Comparison of ENCODE assay signal across 8 mouse cellular contexts in the genomic region with DNA sequence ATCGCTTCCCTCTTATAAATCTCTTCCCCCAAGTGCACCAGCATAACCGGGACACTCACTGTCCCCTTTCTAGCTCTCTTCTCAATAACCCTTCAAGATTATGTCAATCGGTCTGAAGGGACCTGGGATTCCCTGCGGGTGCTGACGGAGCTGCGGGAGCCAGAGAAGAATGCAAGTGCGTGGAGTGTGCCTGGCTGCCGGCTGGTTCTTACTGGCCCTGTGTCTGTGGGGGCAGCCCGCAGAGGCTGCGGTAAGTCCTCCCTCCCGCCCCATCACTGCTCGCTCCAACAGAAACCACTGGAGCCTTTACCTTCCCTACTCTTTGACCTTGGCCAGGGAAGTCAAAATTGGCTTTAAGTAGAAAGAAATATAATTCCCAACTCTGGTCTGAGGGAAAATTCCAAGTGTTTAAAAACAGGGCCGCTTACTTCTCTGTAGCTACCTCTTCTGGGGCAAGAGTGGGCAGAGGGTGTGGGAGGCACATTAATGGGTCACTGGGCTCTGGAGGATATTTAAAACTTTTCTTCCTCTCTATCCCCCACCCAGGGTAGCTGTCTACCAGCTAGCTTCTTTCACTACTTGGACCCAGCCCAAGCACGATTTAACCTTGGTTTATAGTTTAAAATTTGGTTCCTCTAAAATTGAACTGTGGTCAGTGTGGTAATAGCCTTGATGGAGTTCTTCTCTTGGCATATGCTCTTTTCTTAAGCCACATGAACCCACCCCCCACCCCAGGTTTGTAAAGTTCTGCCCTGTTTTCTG. TPM values are rescaled to one million over a fixed set of nuclear protein-coding genes. Genes with fewer than 3 reads are reported as not detected.
A peak's percentile ranks its signal among the peaks of the same experiment; 100 is the strongest.
DNase-seq lines count a peak whose midpoint lies in the region; ATAC-seq lines count a peak whose summit lies in the region.

No protein-coding gene starts in this region.

- peak overlapping the region; percentile 72 for H3K4me2 ChIP-seq in hindbrain, embryonic 15.5 days
- H3K4me2 ChIP-seq in liver, embryonic 11.5 days, result peak overlapping the region; percentile 66
- H3K4me2 ChIP-seq in neural tube, embryonic 14.5 days (ENCODE audit: low read depth, low read length), result peak overlapping the region; percentile 47

- H3K4me3 ChIP-seq in hindbrain, embryonic 15.5 days, result peak overlapping the region; percentile 43
- H3K4me3 ChIP-seq in liver, embryonic 11.5 days (ENCODE audit: low read depth, low read length), result peak overlapping the region; percentile 43
- H3K4me3 ChIP-seq in neural tube, embryonic 14.5 days (ENCODE audit: low read depth, low read length), result peak overlapping the region; percentile 29

- no peaks in the 10 kb centered on the region for H3K36me3 ChIP-seq in hindbrain, embryonic 15.5 days
- no peaks in the 10 kb centered on the region for H3K36me3 ChIP-seq in liver, embryonic 11.5 days (ENCODE audit: control insufficient read depth, insufficient read depth, low read length)
- no peaks in the 10 kb centered on the region for H3K36me3 ChIP-seq in neural tube, embryonic 14.5 days (ENCODE audit: control insufficient read depth, insufficient read depth, low read length)

- no peaks in the 10 kb centered on the region for H3K4me1 ChIP-seq in hindbrain, embryonic 15.5 days (replicated peaks)
- H3K4me1 ChIP-seq in liver, embryonic 11.5 days (replicated peaks; ENCODE audit: control insufficient read depth, insufficient read depth, low read length), result no peaks in the 10 kb centered on the region
- no peaks in the 10 kb centered on the region for H3K4me1 ChIP-seq in neural tube, embryonic 14.5 days (ENCODE audit: control insufficient read depth, insufficient read depth, low read length)

- ATAC-seq in hindbrain, embryonic 15.5 days (ENCODE audit: low FRiP score, low read depth), result peak; percentile 68; the same call in 1 of the 2 replicates
- no peak for ATAC-seq in liver, embryonic 11.5 days (replicated peaks; ENCODE audit: low FRiP score)
- peak; percentile 73 for ATAC-seq in neural tube, embryonic 14.5 days (ENCODE audit: low read depth)

- 23% methylated on average over 14 of the region's 14 CpGs for WGBS in hindbrain, embryonic 15.5 days
- 17% methylated on average over 14 of the region's 14 CpGs for WGBS in liver, embryonic 11.5 days
- 12% methylated on average over 14 of the region's 14 CpGs for WGBS in neural tube, embryonic 14.5 days

- peak overlapping the region; percentile 33 for H3K9ac ChIP-seq in hindbrain, embryonic 15.5 days
- 0 out of 2 replicates have a peak overlapping the region, but pooled peaks have one; percentile 30 for H3K9ac ChIP-seq in liver, embryonic 11.5 days (ENCODE audit: low read depth, low read length)
- 0 out of 2 replicates have a peak overlapping the region, but pooled peaks have one; percentile 8 for H3K9ac ChIP-seq in neural tube, embryonic 14.5 days (replicated peaks; ENCODE audit: low read depth, low read length)

- no peaks in the 10 kb centered on the region for H3K9me3 ChIP-seq in hindbrain, embryonic 15.5 days
- no peaks in the 10 kb centered on the region for H3K9me3 ChIP-seq in liver, embryonic 11.5 days (ENCODE audit: control insufficient read depth, low read length)
- no peaks in the 10 kb centered on the region for H3K9me3 ChIP-seq in neural tube, embryonic 14.5 days (ENCODE audit: control insufficient read depth, low read length)

- DNase-seq in adrenal gland, adult (ENCODE audit: inconsistent age in 2 of 2, low spot score in 1 of 2), result peak; percentile 9 to 61
- DNase-seq in adrenal gland, adult 8-10 months, result no peak
- DNase-seq in urinary bladder, postnatal 14 days (ENCODE audit: low spot score), result peak; percentile 2
- no peak for DNase-seq in urinary bladder, postnatal 10 days (ENCODE audit: low spot score)
- peak; percentile 32 for DNase-seq in liver, embryonic 11.5 days (ENCODE audit: low spot score)
- DNase-seq in thymus, postnatal 14 days, result no peak

- no peak overlapping the region for H3K27ac ChIP-seq in hindbrain, embryonic 15.5 days (replicated peaks)
- no peak overlapping the region for H3K27ac ChIP-seq in liver, embryonic 11.5 days (ENCODE audit: low read depth, low read length)
- H3K27ac ChIP-seq in neural tube, embryonic 14.5 days (ENCODE audit: low read depth, low read length), result no peak overlapping the region

- peaks cover 16% of the 10 kb centered on the region for H3K27me3 ChIP-seq in hindbrain, embryonic 15.5 days
- peaks cover 5% of the 10 kb centered on the region for H3K27me3 ChIP-seq in liver, embryonic 11.5 days (replicated peaks; ENCODE audit: control insufficient read depth, insufficient read depth, low read length)
- H3K27me3 ChIP-seq in neural tube, embryonic 14.5 days (ENCODE audit: control insufficient read depth, insufficient read depth, low read length), result no peaks in the 10 kb centered on the region

RNA-seq across cellular contexts. Expression of a gene that starts 0.6 kb away (rescaled TPM):
- total RNA-seq in adrenal gland, adult 8-10 months (2022), result 1 to 10 TPM; 4.8 to 7.8 (median 6.5) TPM
- polyA plus RNA-seq in hindbrain, embryonic 15.5 days (2015; fragmentation: Nextera tagmentation; extraction: Ambion mirVana), result 10.5 and 10.8 TPM in 2 replicates
- 6.4 and 7.6 TPM in 2 replicates for polyA plus RNA-seq in liver, embryonic 11.5 days (2014; fragmentation: Nextera tagmentation; extraction: Ambion mirVana)
- polyA plus RNA-seq in neural tube, embryonic 14.5 days (2014; fragmentation: Nextera tagmentation; extraction: Ambion mirVana), result 4.3 and 14.1 TPM in 2 replicates

RNA-seq across cellular contexts. Expression of a gene that starts 1.9 kb away (rescaled TPM):
- total RNA-seq in adrenal gland, adult 8-10 months (2022), result 1 to 10 TPM; 1.2 to 1.5 (median 1.4) TPM
- 3.4 and 3.5 TPM in 2 replicates for polyA plus RNA-seq in hindbrain, embryonic 15.5 days (2015; fragmentation: Nextera tagmentation; extraction: Ambion mirVana)
- polyA plus RNA-seq in liver, embryonic 11.5 days (2014; fragmentation: Nextera tagmentation; extraction: Ambion mirVana), result 1.5 and 1.7 TPM in 2 replicates
- 0.37 and 3.1 TPM in 2 replicates for polyA plus RNA-seq in neural tube, embryonic 14.5 days (2014; fragmentation: Nextera tagmentation; extraction: Ambion mirVana)

Comparison
In these comparisons a context has a peak if more than half of its experiments do, and no peak if none do; other contexts are left out.
1. DNase-seq: peak in adrenal gland, adult (2 of 2), urinary bladder, postnatal 14 days (single experiment) and liver, embryonic 11.5 days (single experiment); none in adrenal gland, adult 8-10 months (single experiment), urinary bladder, postnatal 10 days (single experiment) and thymus, postnatal 14 days (single experiment).
2. Peak in every context shown above with its lines, with median percentiles within 50 percentile points of each other: H3K4me2 ChIP-seq, H3K4me3 ChIP-seq and H3K9ac ChIP-seq.